22 mouse cellular contexts compared by ENCODE assay signal in genomic region chr3:136829109-136829508, GRCm38 (mm10).
A peak's percentile ranks its signal among the peaks of the same experiment; 100 is the strongest.
DNase-seq lines count a peak whose midpoint lies in the region; ATAC-seq and TF ChIP-seq lines count a peak whose summit lies in the region.
"Had no signal": no experiment of that assay in that cellular context is flagged by ENCODE, and none has a peak within 500 bp of the region (broad histone marks: within the 10 kb centered on the region; RNA-seq: fewer than 3 reads in every experiment).

No protein-coding gene starts in this region.

- peaks cover 42% of the 10 kb centered on the region for H3K4me1 ChIP-seq in forebrain, embryonic 15.5 days
- peaks cover 35% of the 10 kb centered on the region for H3K4me1 ChIP-seq in forebrain, embryonic 10.5 days
- H3K4me1 ChIP-seq in limb, embryonic 14.5 days (ENCODE audit: control insufficient read depth, insufficient read depth, low read length), result peaks cover 14% of the 10 kb centered on the region
- H3K4me1 ChIP-seq in limb, embryonic 10.5 days, result peaks cover 34% of the 10 kb centered on the region

- WGBS in forebrain, embryonic 15.5 days, result 84% methylated on average over 5 of the region's 5 CpGs
- 92% methylated on average over 5 of the region's 5 CpGs for WGBS in forebrain, embryonic 10.5 days
- WGBS in limb, embryonic 14.5 days, result 30% methylated on average over 5 of the region's 5 CpGs
- WGBS in limb, embryonic 10.5 days, result 72% methylated on average over 5 of the region's 5 CpGs

- H3K4me3 ChIP-seq in forebrain, embryonic 15.5 days, result no peak overlapping the region
- H3K4me3 ChIP-seq in forebrain, embryonic 10.5 days, result no peak overlapping the region
- H3K4me3 ChIP-seq in limb, embryonic 14.5 days (replicated peaks; ENCODE audit: low read length), result no peak overlapping the region
- no peak overlapping the region for H3K4me3 ChIP-seq in limb, embryonic 10.5 days
- H3K4me3 ChIP-seq: embryonic facial prominence, embryonic 12.5 days; embryonic facial prominence, embryonic 15.5 days; heart, adult 2 months; hindbrain, embryonic 12.5 days; hindbrain, embryonic 15.5 days had no signal

- no peak overlapping the region for H3K9ac ChIP-seq in forebrain, embryonic 15.5 days (replicated peaks)
- no peak overlapping the region for H3K9ac ChIP-seq in limb, embryonic 14.5 days (ENCODE audit: low read depth, low read length, severe bottlenecking)
- H3K9ac ChIP-seq: embryonic facial prominence, embryonic 12.5 days; embryonic facial prominence, embryonic 15.5 days; hindbrain, embryonic 12.5 days; hindbrain, embryonic 15.5 days had no signal

- H3K9me3 ChIP-seq in forebrain, embryonic 15.5 days, result no peaks in the 10 kb centered on the region
- no peaks in the 10 kb centered on the region for H3K9me3 ChIP-seq in forebrain, embryonic 10.5 days
- H3K9me3 ChIP-seq in limb, embryonic 14.5 days (ENCODE audit: control insufficient read depth, low read length), result no peaks in the 10 kb centered on the region
- no peaks in the 10 kb centered on the region for H3K9me3 ChIP-seq in limb, embryonic 10.5 days (replicated peaks)
- H3K9me3 ChIP-seq: embryonic facial prominence, embryonic 12.5 days; embryonic facial prominence, embryonic 15.5 days; hindbrain, embryonic 12.5 days; hindbrain, embryonic 15.5 days had no signal

- no peak for TF ChIP-seq POLR2A in limb, embryonic 14.5 days (IDR thresholded peaks at IDR 0.05; ENCODE audit: borderline replicate concordance, extremely low read depth, insufficient read depth, insufficient read length)

- H3K4me2 ChIP-seq in forebrain, embryonic 15.5 days (replicated peaks), result no peak overlapping the region
- H3K4me2 ChIP-seq in limb, embryonic 14.5 days (replicated peaks; ENCODE audit: low read depth, low read length, severe bottlenecking), result no peak overlapping the region
- H3K4me2 ChIP-seq: embryonic facial prominence, embryonic 12.5 days; embryonic facial prominence, embryonic 15.5 days; heart, embryonic 11.5 days; hindbrain, embryonic 12.5 days; hindbrain, embryonic 15.5 days had no signal

- peak overlapping the region; percentile 63 for H3K27ac ChIP-seq in forebrain, embryonic 15.5 days (replicated peaks)
- H3K27ac ChIP-seq in forebrain, embryonic 10.5 days, result no peak overlapping the region
- no peak overlapping the region for H3K27ac ChIP-seq in limb, embryonic 14.5 days (replicated peaks; ENCODE audit: low read depth, low read length)
- H3K27ac ChIP-seq in limb, embryonic 10.5 days, result no peak overlapping the region
- H3K27ac ChIP-seq: embryonic facial prominence, embryonic 12.5 days; embryonic facial prominence, embryonic 15.5 days; heart, adult 2 months; hindbrain, embryonic 12.5 days; hindbrain, embryonic 15.5 days had no signal

- H3K36me3 ChIP-seq in forebrain, embryonic 15.5 days, result no peaks in the 10 kb centered on the region
- H3K36me3 ChIP-seq in forebrain, embryonic 10.5 days (replicated peaks), result no peaks in the 10 kb centered on the region
- H3K36me3 ChIP-seq in limb, embryonic 14.5 days (ENCODE audit: control insufficient read depth, insufficient read depth, low read length), result no peaks in the 10 kb centered on the region
- no peaks in the 10 kb centered on the region for H3K36me3 ChIP-seq in limb, embryonic 10.5 days
- H3K36me3 ChIP-seq: embryonic facial prominence, embryonic 12.5 days; embryonic facial prominence, embryonic 15.5 days; hindbrain, embryonic 12.5 days; hindbrain, embryonic 15.5 days had no signal

- no peak for ATAC-seq in forebrain, embryonic 15.5 days (replicated peaks)
- 0 out of 2 replicates have a peak, but pooled peaks have one; percentile 60 for ATAC-seq in limb, embryonic 14.5 days (ENCODE audit: low FRiP score, low read depth)
- ATAC-seq: CD4-positive, CD25-positive, alpha-beta regulatory T cell, adult 4 months; intestine, postnatal 0 days had no signal

- no peaks in the 10 kb centered on the region for H3K27me3 ChIP-seq in forebrain, embryonic 15.5 days
- no peaks in the 10 kb centered on the region for H3K27me3 ChIP-seq in forebrain, embryonic 10.5 days (ENCODE audit: poor library complexity, severe bottlenecking)
- no peaks in the 10 kb centered on the region for H3K27me3 ChIP-seq in limb, embryonic 14.5 days (ENCODE audit: control insufficient read depth, insufficient read depth, low read length)
- no peaks in the 10 kb centered on the region for H3K27me3 ChIP-seq in limb, embryonic 10.5 days (ENCODE audit: low read depth, poor library complexity, severe bottlenecking)
- H3K27me3 ChIP-seq: embryonic facial prominence, embryonic 12.5 days; embryonic facial prominence, embryonic 15.5 days; hindbrain, embryonic 12.5 days; hindbrain, embryonic 15.5 days had no signal

- DNase-seq in forebrain, embryonic 10.5 days (ENCODE audit: extremely low spot score, low spot score), result no peak
- peak; percentile 40 for DNase-seq in heart, adult 11 months
- no peak for DNase-seq in heart, adult 8-10 months (ENCODE audit: low spot score)
- no peak for DNase-seq in limb, embryonic 14.5 days (ENCODE audit: low spot score)
- DNase-seq in limb, embryonic 10.5 days (ENCODE audit: low spot score), result no peak
- no peak for DNase-seq in B cell, adult 2 months
- DNase-seq: adrenal gland, adult 2 months; adrenal gland, postnatal 14 days; cerebellum, adult 11 months; cerebellum, adult 2 months; cerebellum, adult 9-11 months; cerebellum, postnatal 25 days; gastrocnemius, postnatal 25 days; heart, adult 2 months had no signal
